Mouse (Mus musculus) urinary bladder, postnatal 14 days (tissue): Measurements from ENCODE around the gene Adam12.

Experiments used
- DNase-seq: peaks from one replicate; pipeline ENCODE4 v3.0.0; 2021; ENCODE audit warnings: low spot score

The Adam12 gene

DNA sequence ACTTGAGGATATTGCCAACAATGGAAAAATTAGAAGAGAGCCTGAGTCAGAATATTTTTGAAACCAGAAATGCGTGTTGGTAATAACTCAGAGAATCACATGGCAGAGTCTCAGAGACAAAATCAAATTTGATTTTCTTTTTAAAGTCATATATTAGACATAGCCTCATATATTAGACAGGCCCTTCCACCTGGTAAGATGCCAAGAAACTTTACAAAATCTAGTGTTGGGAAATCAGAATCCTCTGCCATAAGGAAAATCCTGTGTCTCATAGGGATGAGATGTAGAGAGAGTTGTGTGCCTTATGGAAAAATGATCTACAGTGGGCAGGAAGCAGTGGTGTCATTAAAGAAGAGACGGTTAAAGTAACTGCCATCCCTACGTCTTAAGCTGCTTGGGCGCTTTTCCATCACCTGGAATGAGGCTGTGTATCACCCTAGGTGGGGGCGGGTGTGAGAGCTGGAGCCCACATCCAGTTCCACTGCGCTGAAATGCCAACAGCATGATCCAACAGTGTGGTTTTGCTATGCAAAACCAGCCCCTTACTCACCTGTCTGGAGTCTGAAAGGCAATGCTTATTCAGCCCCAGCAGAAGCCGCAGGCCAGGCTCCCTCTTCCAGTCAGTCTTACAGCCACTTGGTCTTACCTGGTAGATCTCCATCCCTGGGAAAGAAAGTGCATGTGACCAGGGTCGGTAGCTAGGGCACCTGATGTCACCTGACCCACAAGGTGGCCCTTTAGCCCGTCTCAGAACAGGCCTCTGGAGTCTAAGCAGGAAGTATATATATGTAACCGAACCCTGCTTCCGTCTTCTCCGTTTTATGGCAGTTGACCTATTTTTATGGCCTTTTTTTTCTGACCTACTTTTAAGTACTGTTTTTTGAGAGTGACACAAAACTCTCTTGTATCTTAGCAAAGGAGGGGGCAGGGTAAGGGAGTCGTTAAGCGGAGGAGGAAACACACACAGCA is at the start of gene Adam12:
Adam12 (minus strand) TSS at position 769 of the 969 bp plus-strand sequence.
- no peak for DNase-seq

GRCm38 (mm10) chr7:134272956-134273355 is 41.0 kb upstream of the Adam12 start:
- no peak for DNase-seq

GRCm38 (mm10) chr7:134272421-134272820 is 40.5 kb upstream of the Adam12 start:
- DNase-seq = no peak

GRCm38 (mm10) chr7:134265783-134266182 is 33.8 kb upstream of the Adam12 start:
- no peak for DNase-seq

- peak; percentile 69 for DNase-seq
These were observed 31.4 kb upstream of the Adam12 start for GRCm38 (mm10) chr7:134263146-134263906.

- DNase-seq = peak; percentile 39
These were observed 29.2 kb upstream of the Adam12 start for GRCm38 (mm10) chr7:134261003-134261701.

DNA sequence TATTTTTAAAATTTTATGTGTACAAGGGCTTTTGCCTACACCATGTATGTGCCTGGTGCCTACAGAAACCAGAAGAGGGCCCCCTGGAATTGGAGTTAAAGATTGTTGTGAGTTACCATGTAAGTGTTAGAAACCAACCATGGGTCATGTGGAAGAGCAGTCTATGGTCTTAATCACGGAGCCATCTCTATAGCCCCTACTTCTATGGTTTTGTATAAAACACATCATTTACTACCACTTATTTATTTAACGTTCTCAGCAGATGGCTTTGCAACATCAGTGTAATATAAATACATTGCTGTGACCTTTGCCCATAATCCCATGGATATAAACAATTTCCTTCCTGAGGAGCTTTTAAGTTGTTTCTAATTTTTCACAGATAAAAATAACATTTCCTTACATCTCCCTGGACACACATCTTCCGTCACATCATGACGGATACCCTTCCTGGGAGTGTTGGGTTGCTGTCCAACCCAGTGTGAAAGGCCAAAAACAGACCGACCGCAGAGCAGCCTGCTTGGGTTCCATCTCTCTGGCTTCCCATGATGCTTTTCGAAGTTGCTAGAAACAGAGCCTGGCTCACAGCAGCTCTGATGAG is 18.4 kb upstream of the Adam12 start:
- no peak for DNase-seq

- DNase-seq = no peak
These were observed 16.1 kb upstream of the Adam12 start for GRCm38 (mm10) chr7:134248041-134248440.

DNA sequence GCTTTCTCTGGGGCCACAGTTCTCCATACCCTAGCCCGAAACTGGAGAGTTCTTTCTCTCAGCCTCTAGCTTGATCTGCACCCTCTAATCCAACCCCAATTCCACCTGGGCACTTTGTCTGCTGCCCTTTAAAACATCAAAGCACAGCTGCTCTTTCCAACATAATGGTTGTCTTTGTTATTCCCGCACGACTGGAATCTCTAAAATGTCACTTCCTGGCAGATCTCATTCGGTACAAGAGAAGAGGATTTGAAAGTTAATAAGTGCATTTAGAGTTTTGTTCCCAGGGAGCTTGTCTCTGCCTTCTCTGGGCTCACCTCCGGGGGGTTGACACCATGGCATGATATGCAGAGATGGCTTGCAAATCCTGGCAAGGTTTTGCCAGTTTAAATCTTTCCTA is 14.7 kb upstream of the Adam12 start:
- DNase-seq = no peak

- no peak for DNase-seq
These were observed 10.8 kb upstream of the Adam12 start for GRCm38 (mm10) chr7:134242773-134243172.

- no peak for DNase-seq
These were observed 9.3 kb upstream of the Adam12 start for GRCm38 (mm10) chr7:134241212-134241611.

DNA sequence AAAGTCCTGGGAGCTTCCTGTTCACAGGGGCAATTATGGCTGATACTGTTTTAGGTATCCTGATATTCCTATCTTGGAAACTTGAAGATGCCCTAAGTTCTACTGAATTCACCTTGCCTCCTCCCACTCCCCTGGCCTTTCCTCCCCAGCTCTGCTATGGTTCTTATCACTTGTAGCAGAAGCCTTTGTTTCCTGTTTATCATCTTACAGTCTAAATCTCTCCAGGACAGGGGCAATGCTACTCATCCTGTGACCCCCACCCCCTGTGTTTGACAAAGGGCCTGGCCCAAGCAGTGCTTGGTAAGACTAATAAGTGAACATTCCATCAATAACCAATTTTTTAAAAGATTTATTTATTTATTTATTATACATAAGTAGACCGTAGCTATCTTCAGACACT is 8.6 kb upstream of the Adam12 start:
- DNase-seq = no peak

- no peak for DNase-seq
These were observed 6.9 kb upstream of the Adam12 start for GRCm38 (mm10) chr7:134238863-134239262.

DNA sequence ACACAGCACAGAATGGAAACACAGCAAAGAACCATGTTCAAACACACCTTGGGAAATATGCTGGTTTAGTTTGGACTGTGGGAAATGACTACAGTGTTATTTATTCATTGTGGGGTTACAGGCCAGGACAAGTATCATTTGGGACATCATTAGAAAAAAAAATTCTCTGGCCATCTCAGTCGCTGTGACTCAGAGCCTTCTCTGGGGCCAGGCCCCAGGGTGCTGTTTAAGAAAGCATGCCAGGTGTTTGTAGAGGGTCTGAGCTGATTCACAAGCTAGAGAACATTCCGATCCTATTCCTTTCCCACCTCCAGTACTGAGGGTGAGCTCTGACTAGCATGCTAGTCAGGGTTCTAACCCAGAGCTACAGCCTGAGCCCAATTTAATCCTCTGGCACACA is 5.4 kb upstream of the Adam12 start:
- DNase-seq = no peak

- DNase-seq = no peak
These were observed 4.8 kb upstream of the Adam12 start for GRCm38 (mm10) chr7:134236727-134237126.

- no peak for DNase-seq
These were observed 3.6 kb upstream of the Adam12 start for GRCm38 (mm10) chr7:134235552-134235951.

DNA sequence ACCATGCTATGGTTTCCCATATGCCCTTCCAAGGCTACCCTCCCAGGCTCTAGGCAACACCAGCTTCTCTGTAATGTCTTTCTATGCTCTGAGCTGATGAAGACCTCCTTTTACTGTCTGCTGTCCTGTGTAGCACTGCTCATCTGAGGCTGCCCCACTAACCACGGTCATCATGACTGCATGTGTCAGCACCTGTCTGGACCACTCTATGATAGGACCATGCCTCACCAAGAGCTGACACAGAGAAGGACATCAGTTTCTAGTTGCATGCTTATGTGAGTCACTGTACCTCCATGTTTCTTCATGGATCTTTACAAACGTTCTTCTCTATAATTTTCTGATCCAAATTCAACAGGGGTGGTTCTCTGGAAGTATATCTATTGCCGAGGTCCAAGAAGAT is 1.2 kb downstream of the Adam12 start:
- DNase-seq = no peak

DNA sequence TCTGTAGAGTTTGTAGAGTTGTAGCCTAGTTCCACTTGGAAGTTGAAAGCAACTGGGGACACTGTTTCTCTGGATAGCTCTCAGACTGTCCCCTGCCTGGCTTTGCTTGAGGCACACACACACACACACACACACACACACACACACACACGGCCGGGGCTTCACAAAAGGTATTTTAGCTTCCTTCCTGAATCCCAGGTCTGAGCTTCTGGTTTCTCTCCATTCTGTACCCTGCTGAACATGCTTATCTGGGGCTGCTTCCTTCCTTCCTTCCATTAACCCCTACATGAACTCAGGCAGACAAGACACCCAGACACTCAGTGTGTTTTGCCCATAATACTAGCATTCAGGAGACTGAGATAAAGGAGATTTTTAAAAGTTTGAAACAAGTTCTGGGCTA is 2.0 kb downstream of the Adam12 start:
- DNase-seq = no peak

DNA sequence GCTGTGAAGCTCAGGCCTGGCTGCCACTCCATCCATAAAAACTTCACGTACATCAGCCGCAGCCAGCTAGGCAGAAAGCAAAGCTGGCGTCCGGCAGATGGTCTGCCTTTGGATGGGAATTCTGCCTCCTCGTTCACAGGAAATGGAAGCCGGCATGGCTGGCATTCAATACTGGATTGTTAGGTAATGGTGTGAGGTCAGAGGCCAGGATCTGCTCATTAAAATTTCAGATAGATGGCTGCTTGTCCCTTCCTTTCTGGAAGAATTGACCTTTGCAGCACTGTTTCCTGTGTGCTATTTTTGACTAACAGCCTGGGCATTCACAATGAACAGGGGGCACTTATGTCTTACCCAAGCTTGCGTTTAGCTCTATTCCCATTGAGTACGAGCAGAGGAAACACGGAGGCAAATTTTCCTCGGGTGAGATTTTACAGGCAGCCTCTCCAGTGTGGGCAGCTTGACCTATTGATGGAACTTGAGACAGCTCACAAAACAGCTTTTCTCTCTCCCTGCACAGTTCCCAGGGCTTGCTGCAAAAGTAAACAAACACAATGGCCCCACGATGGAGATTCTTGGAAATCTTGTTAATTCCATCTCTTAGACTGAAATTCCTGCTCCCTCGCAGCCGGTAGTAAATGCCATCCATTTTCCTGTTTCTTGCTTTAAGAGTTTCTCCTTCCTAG is 4.0 kb downstream of the Adam12 start:
- DNase-seq = no peak

- DNase-seq = no peak
These were observed 4.8 kb downstream of the Adam12 start for GRCm38 (mm10) chr7:134227101-134227500.

- DNase-seq = no peak
These were observed 5.7 kb downstream of the Adam12 start for GRCm38 (mm10) chr7:134226231-134226630.
